Mouse (Mus musculus): ENCODE measurements around the gene Gsto1.

Gsto1 gene

DNA sequence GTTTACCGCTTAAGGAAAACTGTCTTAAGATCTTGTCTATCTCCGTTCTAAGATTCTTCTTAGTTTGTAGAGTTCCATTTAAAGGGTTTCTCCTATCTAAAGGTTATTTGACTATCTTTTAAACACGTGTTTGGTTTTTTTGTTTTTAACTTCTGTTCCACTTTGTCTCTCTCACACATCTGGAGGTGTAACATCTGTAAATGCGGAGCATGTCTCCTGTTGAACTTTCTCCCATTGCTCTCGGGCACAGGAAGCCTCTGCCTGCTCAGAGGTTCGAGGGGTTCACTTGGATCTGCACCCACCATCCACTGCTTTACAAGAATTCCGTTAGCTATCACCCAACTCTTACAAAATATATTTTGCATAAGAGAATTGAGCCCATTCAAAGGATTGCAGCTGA lies 26.8 kb downstream of the Gsto1 start:
- ChIA-PET POLR2A (interaction anchor here in 2 of 4 experiments (1.1 to 1.4 kb wide), 2 partner anchors 38 to 150 kb away, joined by 4 to 6 read pairs; partner anchors contain the start of genes Cfap43 (in 1 of the 2), Itprip (in 1 of the 2) and Sfr1 (in 1 of the 2)), CTCF (interaction anchor here (0.5 to 1.9 kb wide), 24 partner anchors 9 to 788 kb away, joined by 3 to 35 read pairs (median 8); partner anchors contain the start of genes Cfap43 (in 1 of the 4), Gsto2 (in 1 of the 4), Itprip (in 1 of the 4) and Sfr1 (in 1 of the 4))

DNA sequence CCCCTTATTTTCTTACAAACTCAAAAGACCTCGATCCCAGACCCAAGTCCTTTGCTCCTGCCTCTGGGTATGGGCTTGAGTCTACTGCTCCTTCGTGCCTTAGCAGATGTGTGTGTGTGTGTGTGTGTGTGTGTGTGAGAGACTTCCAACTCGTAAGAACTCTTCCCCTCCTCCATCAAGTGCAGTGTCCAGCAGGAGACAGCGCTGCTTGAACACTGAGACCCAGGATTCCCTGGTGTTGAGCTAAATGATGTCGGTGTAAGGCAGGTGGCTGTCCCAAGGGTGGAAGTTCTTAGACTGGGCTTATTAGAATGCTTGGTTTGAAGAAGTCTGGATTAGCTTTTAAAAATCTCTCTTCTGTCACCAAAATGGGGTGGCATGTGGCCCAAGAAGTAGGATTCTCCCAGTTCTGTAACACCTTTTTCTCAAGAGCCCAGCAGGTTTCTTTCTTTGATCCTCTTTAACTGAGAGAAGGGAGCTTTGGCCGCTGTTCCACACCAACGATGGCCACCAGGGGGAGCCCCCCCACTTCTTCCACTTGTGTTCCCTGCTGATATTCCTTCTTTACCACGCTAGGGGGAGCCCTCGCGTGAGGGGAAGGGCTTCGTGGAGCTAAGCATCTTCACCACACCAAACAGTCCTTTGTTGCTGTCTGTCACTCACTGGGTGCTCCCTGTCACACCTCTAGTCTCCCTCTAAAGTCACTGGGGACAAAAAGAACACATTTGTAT lies 27.5 kb downstream of the Gsto1 start:
- ChIA-PET CTCF (interaction anchor here (0.5 to 1.9 kb wide), 120 partner anchors 9 to 1260 kb away, joined by 3 to 35 read pairs (median 4); partner anchors contain the start of genes Cfap43 (in 3 of the 4), Gsto2 (in 3 of the 4), Itprip (in 3 of the 4) and Gsto1 (in 2 of the 4)), POLR2A (interaction anchor here (0.6 to 2.2 kb wide), 11 partner anchors 9 to 171 kb away, joined by 3 to 7 read pairs (median 4); partner anchors contain the start of genes Gsto2 (in 2 of the 4), Cfap43 (in 1 of the 4), Itprip (in 1 of the 4) and Sfr1 (in 1 of the 4))

DNA sequence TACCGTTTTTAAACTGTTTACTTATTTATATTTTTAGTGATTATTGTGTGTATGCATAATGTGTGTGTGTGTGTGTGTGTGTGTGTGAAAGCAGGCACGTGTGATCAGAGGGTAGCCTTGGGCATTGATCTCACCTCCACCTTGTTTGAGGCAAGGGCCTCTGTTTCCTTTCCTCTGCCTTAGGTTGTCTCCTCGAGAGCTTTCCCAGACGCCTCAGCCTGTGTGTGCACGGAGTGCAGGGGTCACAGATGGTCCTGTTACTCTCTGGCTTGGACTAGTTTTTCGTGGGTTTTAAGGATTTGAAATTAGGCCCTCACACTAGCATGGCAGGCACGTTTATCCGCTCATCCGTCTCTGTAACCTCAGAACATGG lies 28.1 kb downstream of the Gsto1 start:
- ChIA-PET CTCF (interaction anchor here (0.5 to 1.9 kb wide), 109 partner anchors 9 to 914 kb away, joined by 3 to 35 read pairs (median 4); partner anchors contain the start of genes Cfap43 (in 3 of the 4), Gsto2 (in 3 of the 4), Itprip (in 3 of the 4) and Gsto1 (in 2 of the 4)), POLR2A (interaction anchor here (0.6 to 2.2 kb wide), 11 partner anchors 9 to 170 kb away, joined by 3 to 7 read pairs (median 4); partner anchors contain the start of genes Gsto2 (in 2 of the 4), Cfap43 (in 1 of the 4), Itprip (in 1 of the 4) and Sfr1 (in 1 of the 4))

DNA sequence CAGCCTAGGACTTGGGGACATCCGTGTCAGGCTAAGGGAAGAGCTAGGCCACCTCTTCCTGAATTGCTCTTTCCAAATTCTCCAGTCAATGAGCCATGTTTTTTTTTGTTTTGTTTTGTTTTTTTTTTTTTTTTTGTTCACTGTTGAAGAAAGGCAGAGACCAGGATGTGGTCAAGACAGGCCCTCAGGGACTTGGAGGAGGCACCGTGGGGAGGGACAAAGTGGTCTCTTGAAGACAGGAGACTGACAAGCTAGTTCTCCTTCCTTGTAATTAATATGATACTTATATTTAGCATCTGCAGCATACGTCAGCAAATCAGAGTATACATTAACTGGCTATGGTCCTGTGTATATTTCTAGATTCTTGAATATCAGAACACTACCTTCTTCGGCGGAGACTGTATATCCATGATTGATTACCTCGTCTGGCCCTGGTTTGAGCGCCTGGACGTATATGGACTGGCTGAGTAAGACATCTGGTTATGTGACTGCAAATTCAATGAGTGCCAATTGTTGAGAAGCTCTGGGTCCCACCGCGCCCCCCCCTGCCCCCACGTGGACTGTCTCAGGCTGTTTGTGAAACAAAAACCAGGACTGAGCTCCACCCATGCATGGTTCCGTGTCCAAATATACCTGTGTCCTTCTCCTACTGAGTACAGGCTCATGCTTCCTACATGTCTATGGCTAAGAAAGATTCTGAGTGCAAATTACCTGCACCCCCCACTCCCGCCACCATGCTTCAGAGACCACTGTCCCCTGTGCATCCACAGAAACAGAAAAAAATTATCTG lies 29.7 kb downstream of the Gsto1 start:
- POLR2A ChIA-PET = interaction anchor here in 1 of 4 experiments (0.8 to 2.2 kb wide), 4 partner anchors 29 to 91 kb away, joined by 3 to 7 read pairs (median 4); partner anchors contain the start of genes Cfap43 and Itprip

DNA sequence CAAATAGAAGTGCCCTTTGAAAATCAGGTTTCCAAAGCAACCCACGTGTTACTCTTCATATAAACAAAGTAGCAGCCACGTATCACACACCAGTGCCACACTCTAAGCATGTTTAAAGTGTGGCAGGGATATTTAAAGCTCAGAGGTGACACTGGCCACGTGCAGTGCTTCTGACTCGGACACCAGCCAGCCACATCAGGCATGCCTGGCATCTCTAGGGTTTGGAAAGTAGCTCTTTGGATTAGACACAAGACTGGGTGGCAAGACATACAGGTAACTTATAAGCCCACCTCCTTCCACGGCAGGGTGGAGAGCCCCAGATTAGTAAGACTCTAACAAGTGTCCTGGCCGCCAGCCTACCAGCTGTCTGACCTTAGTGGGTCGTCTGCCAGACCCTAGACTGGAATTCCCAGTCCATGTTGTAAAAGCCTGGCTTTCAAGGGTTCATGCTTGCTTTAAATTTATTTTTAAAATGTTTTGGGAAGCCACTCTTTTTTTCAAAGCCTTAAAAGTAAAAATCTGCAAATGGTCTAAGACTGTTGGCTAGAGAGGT lies 30.5 kb downstream of the Gsto1 start:
- POLR2A ChIA-PET = interaction anchor here in 2 of 4 experiments (0.6 to 1.2 kb wide), 4 partner anchors 30 to 766 kb away, joined by 3 to 6 read pairs (median 4); partner anchors contain the start of genes Cfap43 (in 1 of the 2) and Itprip (in 1 of the 2)
- CTCF ChIA-PET = interaction anchor here (0.6 to 1.7 kb wide), 8 partner anchors 9 to 324 kb away, joined by 3 to 5 read pairs (median 4); partner anchors contain the start of gene Gsto2 (in 1 of the 4)

More for the DNA sequence above, 29.7 kb downstream of the Gsto1 start:
- CTCF ChIA-PET = interaction anchor here (0.6 to 1.7 kb wide), 8 partner anchors 9 to 325 kb away, joined by 3 to 5 read pairs (median 4); partner anchors contain the start of gene Gsto2 (in 1 of the 4)

DNA sequence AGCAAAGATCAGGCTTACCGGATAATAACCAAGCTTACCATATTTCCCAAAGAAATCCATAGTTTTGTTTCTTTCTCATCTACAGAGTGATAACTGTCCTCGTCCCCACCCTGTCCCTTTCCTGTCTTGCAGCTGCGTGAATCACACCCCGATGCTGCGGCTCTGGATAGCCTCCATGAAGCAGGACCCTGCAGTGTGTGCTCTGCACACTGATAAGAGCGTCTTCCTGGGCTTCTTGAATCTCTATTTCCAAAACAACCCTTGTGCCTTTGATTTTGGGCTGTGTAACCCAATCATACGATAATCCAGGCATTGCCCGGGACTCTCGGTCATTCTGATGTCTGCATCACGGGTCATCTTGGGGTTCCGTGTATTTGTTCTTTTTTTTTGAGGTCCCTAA lies 31.1 kb downstream of the Gsto1 start:
- ChIA-PET POLR2A (interaction anchor here in 1 of 4 experiments (1.2 kb wide), 1 partner anchor 33 kb away, joined by 3 read pairs; the partner anchor contains the start of genes Cfap43 and Itprip), CTCF (no interaction called here)

DNA sequence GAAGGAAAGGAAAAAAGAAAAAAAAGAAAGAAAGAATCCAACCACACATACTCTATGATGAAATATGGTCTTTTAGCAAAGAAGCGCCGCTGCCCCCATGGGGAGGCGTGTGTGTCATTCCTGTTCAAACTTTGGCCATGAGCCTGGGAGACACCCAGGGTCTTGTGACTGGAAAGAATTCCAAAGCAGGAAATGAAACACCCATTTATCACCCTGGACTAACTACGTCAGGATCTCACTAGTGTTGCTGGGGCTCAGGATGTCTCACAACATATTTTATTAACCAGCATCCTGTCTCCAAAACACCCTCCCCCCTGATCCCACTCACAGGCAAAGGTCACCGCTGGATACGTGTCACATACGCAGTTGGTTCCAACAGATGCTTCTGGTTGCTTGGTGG lies 31.8 kb downstream of the Gsto1 start:
- CTCF ChIA-PET = no interaction called here
- POLR2A ChIA-PET = interaction anchor here in 1 of 4 experiments (0.9 kb wide), 1 partner anchor 11 kb away, joined by 3 read pairs; no protein-coding TSS in a partner anchor

DNA sequence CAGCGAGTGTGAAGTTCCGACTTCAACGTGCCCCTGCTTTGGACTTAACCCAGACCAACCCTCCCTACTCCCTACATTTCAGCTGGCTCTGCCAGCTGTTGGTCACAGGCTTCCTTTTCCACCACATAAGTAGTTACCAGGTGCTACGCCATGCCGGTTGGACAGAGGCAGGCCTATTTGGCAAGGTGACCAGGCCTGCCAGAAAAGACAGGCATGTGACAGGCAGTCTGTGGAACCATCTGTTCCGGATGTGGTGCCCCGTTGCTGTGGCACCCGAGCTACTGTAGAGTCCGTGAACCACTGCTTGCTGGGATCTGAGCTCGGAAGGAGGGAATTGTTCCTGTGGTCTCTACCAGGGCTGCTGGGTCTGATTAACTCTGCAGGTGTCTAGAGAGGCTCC lies 32.6 kb downstream of the Gsto1 start:
- POLR2A ChIA-PET = interaction anchor here in 1 of 4 experiments (0.9 kb wide), 1 partner anchor 11 kb away, joined by 3 read pairs; no protein-coding TSS in a partner anchor
- CTCF ChIA-PET = no interaction called here

DNA sequence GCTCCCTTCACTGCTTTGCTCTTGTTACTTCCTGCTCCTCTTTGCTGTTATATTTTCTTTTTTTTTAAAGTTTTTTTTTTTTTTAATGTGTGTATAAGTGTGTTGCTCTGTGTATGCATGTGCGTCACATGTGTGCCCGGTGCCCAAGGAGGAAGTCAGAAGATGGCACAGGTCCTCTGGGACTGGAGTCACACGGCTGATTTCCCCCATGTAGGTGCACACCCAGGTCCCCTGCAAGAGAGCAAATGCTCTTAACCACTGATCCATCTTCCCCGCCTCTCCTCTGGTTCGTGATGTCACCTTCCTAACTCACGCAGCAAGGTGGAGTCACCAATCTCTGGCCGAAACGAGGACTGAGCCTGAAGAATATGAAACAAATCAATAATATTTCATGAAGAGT lies 33.3 kb downstream of the Gsto1 start:
- ChIA-PET CTCF (no interaction called here), POLR2A (no interaction called here)

DNA sequence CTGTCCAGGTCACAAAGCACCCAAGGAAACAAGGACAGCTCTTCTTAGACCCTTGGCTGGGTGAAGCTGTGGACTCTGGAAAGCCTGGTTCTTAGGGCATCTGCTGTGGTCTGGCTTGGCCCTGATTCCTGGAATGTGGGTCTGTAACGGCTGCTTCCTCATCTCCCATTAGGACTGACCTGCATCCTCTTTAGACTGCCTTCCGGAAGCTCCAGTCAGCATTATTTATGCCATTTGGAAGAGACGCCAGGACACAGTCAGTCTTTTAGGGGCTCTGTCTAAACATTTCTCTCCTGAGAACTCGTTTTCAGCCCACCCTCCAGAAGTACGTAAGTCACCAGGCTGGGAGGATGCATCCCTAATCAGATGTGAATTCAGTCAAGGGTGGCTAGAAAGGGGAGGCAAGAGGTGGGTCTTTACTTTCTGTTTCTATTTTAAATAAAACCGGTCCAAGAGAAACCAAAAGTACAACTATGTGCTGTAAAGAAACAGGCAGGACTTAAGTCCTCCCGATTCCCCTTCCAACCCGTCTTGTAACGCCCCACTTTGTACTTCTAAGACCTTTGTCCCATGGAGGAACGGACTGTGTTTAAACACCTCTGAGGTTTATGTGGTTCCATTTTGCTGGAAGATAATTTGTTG lies 35.8 kb downstream of the Gsto1 start:
- CTCF ChIA-PET = interaction anchor here in 1 of 4 experiments (1.6 kb wide), 1 partner anchor 8 kb away, joined by 5 read pairs; no protein-coding TSS in a partner anchor
- POLR2A ChIA-PET = interaction anchor here in 1 of 4 experiments (0.5 kb wide), 1 partner anchor 405 kb away, joined by 3 read pairs; no protein-coding TSS in a partner anchor

DNA sequence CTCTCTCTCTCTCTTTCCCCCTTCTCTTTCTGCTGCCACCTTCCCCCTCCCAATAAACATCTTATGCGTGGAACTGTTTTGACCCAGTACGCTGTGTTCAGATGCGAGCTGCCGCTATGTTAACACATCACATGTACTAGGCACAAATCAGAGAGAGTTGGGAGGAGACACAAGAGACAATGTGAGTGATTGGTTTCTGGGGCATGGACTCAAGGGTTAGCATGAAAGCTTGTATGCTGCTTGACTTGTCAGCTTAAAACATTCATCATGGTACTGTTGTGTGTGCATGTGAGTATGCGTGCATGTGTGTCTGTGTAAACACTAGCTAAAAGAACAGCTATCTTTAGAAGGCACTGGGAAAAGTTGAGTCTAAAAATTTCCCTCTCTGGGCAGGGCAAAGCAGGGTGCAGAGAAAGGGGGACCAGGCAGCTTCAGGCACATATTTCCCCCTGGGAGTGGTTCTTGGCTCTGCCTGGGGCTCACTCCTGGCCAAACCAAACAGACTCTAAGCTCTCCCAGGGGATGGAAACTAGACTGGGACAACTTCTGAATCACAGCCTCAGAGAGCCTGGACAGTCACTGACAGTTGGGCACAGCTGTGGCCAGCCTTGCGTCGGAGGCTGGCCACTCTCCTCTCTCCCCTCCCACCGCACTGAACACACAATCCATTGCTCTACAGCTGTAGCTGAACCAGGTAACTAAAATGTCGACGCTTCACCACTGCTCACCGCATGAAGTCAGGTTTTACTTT lies 37.0 kb downstream of the Gsto1 start:
- ChIA-PET POLR2A (interaction anchor here in 2 of 4 experiments (0.6 to 0.8 kb wide), 2 partner anchors 9 to 10 kb away, joined by 3 read pairs; no protein-coding TSS in a partner anchor), CTCF (interaction anchor here (0.6 to 6.1 kb wide), 6 partner anchors 9 to 564 kb away, joined by 3 to 35 read pairs (median 6); no protein-coding TSS in a partner anchor)

DNA sequence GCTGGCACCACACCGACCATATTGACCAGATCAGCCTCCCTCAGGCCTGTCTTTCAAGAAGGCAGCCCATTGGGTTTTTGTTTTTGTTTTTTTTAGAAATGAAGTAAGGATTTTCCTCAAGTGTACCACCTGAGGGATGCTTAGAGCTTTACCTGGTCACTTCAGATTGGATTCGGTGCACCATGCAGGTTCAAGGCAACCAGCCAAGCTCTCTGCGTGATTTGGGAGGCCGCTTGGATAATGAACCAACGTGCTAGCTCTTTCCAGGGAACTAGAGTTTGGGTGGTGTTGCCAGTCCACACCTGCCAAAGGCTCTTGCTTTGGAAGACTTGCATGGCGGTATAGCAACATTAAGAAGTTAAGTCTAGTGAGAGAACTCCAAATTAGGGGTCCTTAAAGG lies 38.3 kb downstream of the Gsto1 start:
- ChIA-PET CTCF (interaction anchor here in 3 of 4 experiments (0.7 to 6.1 kb wide), 3 partner anchors 10 to 11 kb away, joined by 3 to 35 read pairs (median 3); no protein-coding TSS in a partner anchor), POLR2A (interaction anchor here in 2 of 4 experiments (1.2 to 1.4 kb wide), 2 partner anchors 10 to 26 kb away, joined by 3 read pairs; partner anchors contain the start of genes Cfap43 (in 1 of the 2) and Itprip (in 1 of the 2))

DNA sequence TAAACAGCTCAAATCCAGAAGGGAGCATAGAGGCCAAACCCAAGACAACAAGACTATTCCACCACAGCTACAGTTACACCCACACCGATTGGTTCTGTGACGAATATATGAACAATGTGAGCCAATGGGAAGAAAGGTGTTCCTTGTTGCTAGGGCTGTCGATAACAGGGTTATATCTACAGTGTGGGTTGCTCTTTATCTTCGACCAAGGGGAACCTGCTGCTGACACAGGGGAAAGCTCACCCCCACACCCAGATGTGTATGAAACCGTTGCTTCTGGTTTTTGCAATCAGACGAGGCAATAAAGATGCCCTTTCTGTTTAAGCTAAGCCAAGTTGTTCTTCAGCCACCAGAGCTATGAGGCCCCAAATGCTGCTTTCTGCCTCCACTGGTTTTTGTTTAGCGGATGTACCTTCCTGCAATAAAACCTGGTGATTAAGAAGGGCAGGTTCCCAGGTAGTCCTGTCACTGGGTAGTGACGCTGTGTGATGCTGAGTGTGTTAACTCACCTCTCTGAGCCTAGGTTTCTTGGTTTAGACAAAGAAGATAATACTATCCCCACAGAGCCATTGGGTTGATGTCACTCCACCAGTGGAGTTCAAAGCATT lies 43.8 kb downstream of the Gsto1 start:
- ChIA-PET CTCF (interaction anchor here in 3 of 4 experiments (0.5 to 2.6 kb wide), 5 partner anchors 14 to 453 kb away, joined by 3 to 8 read pairs (median 4); no protein-coding TSS in a partner anchor), POLR2A (interaction anchor here in 1 of 4 experiments (0.6 to 1.0 kb wide), 2 partner anchors 12 to 104 kb away, joined by 3 read pairs; no protein-coding TSS in a partner anchor)

DNA sequence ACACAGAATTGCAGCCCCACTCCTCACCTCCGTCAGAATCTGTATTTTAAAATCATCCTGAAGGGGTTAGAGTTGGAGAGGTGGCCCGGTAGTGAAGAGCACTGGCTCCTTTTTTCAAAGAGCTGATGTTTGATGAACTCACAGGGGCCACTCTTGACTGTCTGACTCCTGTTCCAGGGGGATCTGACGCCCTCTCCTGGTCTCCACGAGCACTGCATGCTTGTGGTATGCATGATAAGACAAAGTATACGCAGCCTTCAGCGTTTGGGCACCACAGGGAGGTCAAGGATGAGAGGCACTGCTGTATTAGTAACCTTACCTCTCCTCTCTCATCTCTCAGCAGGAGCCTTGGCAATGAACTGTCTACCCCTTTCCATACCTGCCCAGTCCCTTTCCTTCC lies 45.2 kb downstream of the Gsto1 start:
- CTCF ChIA-PET = interaction anchor here (0.6 to 2.6 kb wide), 6 partner anchors 16 to 193 kb away, joined by 4 to 9 read pairs (median 6); no protein-coding TSS in a partner anchor
- POLR2A ChIA-PET = interaction anchor here in 1 of 4 experiments (0.7 kb wide), 1 partner anchor 72 kb away, joined by 3 read pairs; no protein-coding TSS in a partner anchor

DNA sequence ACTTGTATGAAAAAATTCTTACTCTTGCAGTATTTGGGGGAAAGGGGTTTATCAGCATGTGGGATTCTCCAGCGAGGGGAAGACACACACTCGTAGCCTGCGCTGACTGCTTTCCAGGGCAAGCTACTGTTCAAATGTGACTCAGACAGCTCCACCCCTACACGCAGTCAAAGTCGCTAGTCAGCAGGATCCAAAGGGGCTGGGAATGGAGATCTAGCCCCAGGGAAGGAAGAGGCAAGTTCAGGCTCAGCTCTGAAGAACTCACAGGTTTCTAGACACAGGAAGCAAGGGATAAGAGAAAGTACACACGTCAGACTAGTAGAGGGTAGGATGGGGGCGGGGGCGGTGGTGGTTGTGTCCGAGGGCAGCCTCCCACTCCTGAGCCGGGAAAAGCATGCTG lies 45.8 kb downstream of the Gsto1 start:
- POLR2A ChIA-PET = interaction anchor here in 1 of 4 experiments (0.7 kb wide), 1 partner anchor 72 kb away, joined by 3 read pairs; no protein-coding TSS in a partner anchor

More for the DNA sequence above, 45.8 kb downstream of the Gsto1 start:
- CTCF ChIA-PET = interaction anchor here (0.6 to 2.6 kb wide), 5 partner anchors 16 to 193 kb away, joined by 4 to 9 read pairs (median 5); no protein-coding TSS in a partner anchor

All from embryonic stem cell, embryonic (primary cell).